Mouse (Mus musculus): Measurements from ENCODE around the gene Clmn. TPM values are rescaled to one million over a fixed set of nuclear protein-coding genes. Genes with fewer than 3 reads are reported as not detected.
A peak's percentile ranks its signal among the peaks of the same experiment; 100 is the strongest.

Clmn gene
- polyA plus RNA-seq, 1 experiment from 2014 or later: 5.1 TPM

DNA sequence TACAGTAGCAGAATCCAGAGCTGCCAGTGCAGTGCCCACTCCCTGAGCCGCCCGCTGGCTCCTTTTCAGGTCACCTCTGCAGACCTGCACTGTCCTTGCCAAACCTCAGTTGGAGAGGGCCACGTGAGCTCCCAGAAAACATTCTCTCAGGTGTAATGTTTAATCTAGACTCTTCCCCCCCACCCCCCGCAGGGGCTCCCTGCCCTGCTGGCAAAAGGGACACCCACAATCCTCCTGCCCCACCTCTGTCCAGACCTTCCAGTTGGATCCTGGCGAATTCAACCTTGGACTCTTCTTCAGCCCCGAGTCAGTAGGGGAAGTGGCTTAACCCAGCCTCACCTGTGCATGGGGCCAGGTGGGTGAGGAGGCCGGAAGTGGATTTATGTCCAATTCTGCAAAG is 1.2 kb downstream of the Clmn start:
- H3K9ac ChIP-seq (replicated peaks; ENCODE audit: low read length): no peak overlapping the region
- peak overlapping the region; percentile 82 for H3K4me3 ChIP-seq (ENCODE audit: low read length)
- ATAC-seq (ENCODE audit: low FRiP score, low TSS enrichment): peak; percentile 84
- H3K27ac ChIP-seq (ENCODE audit: low read length): peak overlapping the region; percentile 82
- H3K27me3 ChIP-seq (ENCODE audit: insufficient read depth, low read length): no peaks in the 10 kb centered on the region
- 69% methylated on average over 7 of the region's 7 CpGs for whole genome bisulfite sequencing
- peaks cover 18% of the 10 kb centered on the region for H3K4me1 ChIP-seq (ENCODE audit: insufficient read depth, low read length)
- H3K9me3 ChIP-seq (ENCODE audit: low read length): peaks cover 4% of the 10 kb centered on the region; the same call in 1 of the 2 replicates
- peak overlapping the region; percentile 95 for H3K4me2 ChIP-seq (replicated peaks; ENCODE audit: low read depth, low read length)
- no peaks in the 10 kb centered on the region for H3K36me3 ChIP-seq (ENCODE audit: insufficient read depth, low read length)

GRCm38 (mm10) chr12:104859140-104859539 is 5.7 kb downstream of the Clmn start:
- no peak for ATAC-seq (ENCODE audit: low FRiP score, low TSS enrichment)
- Histone ChIP-seq H3K4me1 (ENCODE audit: insufficient read depth, low read length) (peaks cover 17% of the 10 kb centered on the region), H3K9ac (replicated peaks; ENCODE audit: low read length) (no peak overlapping the region), H3K4me3 (ENCODE audit: low read length) (no peak overlapping the region), H3K27me3 (ENCODE audit: insufficient read depth, low read length) (no peaks in the 10 kb centered on the region), H3K4me2 (replicated peaks; ENCODE audit: low read depth, low read length) (no peak overlapping the region), H3K36me3 (ENCODE audit: insufficient read depth, low read length) (no peaks in the 10 kb centered on the region), H3K9me3 (ENCODE audit: low read length) (peaks cover 4% of the 10 kb centered on the region; the same call in 1 of the 2 replicates), H3K27ac (ENCODE audit: low read length) (no peak overlapping the region)
- 81% methylated on average over 7 of the region's 7 CpGs for whole genome bisulfite sequencing

GRCm38 (mm10) chr12:104858732-104859131 is 6.1 kb downstream of the Clmn start:
- H3K27me3 ChIP-seq (ENCODE audit: insufficient read depth, low read length): no peaks in the 10 kb centered on the region
- no peaks in the 10 kb centered on the region for H3K36me3 ChIP-seq (ENCODE audit: insufficient read depth, low read length)
- no peak overlapping the region for H3K27ac ChIP-seq (ENCODE audit: low read length)
- no peak overlapping the region for H3K4me3 ChIP-seq (ENCODE audit: low read length)
- no peak for ATAC-seq (ENCODE audit: low FRiP score, low TSS enrichment)
- peaks cover 4% of the 10 kb centered on the region; the same call in 1 of the 2 replicates for H3K9me3 ChIP-seq (ENCODE audit: low read length)
- WGBS: 73% methylated on average over 5 of the region's 5 CpGs
- H3K4me2 ChIP-seq (replicated peaks; ENCODE audit: low read depth, low read length): no peak overlapping the region
- H3K4me1 ChIP-seq (ENCODE audit: insufficient read depth, low read length): peaks cover 14% of the 10 kb centered on the region
- H3K9ac ChIP-seq (replicated peaks; ENCODE audit: low read length): no peak overlapping the region

DNA sequence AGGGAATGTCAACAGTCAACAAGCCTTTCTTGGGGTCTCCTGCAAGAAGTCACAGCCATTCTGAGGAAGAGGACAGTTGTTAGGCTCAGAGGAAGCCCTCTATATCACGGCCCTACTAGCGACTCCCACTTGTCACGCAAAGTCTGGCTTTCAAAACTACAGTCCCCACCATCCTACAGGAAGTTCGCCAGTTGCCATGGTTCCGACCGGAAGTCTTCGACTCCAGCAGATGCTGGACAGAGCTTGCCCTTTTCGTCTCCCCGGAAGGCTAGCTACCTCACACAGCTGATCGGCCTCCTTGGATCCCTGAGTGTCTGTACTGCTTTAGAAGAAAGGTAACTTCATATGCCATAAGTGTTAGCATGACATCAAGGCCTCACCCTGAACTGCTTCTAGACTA is 7.3 kb downstream of the Clmn start:
- Histone ChIP-seq H3K4me2 (replicated peaks; ENCODE audit: low read depth, low read length) (no peak overlapping the region), H3K9me3 (ENCODE audit: low read length) (peaks cover under 1% of the 10 kb centered on the region; the same call in 1 of the 2 replicates), H3K4me3 (ENCODE audit: low read length) (no peak overlapping the region), H3K27me3 (ENCODE audit: insufficient read depth, low read length) (no peaks in the 10 kb centered on the region), H3K27ac (ENCODE audit: low read length) (no peak overlapping the region), H3K9ac (replicated peaks; ENCODE audit: low read length) (no peak overlapping the region), H3K4me1 (ENCODE audit: insufficient read depth, low read length) (peaks cover 12% of the 10 kb centered on the region), H3K36me3 (ENCODE audit: insufficient read depth, low read length) (no peaks in the 10 kb centered on the region)
- WGBS: 71% methylated on average over 10 of the region's 10 CpGs
- no peak for ATAC-seq (ENCODE audit: low FRiP score, low TSS enrichment)

GRCm38 (mm10) chr12:104856540-104856939 is 8.3 kb downstream of the Clmn start:
- no peak overlapping the region for H3K4me3 ChIP-seq (ENCODE audit: low read length)
- peaks cover 21% of the 10 kb centered on the region for H3K4me1 ChIP-seq (ENCODE audit: insufficient read depth, low read length)
- WGBS: 72% methylated on average over 3 of the region's 3 CpGs
- H3K4me2 ChIP-seq (replicated peaks; ENCODE audit: low read depth, low read length): no peak overlapping the region
- no peaks in the 10 kb centered on the region for H3K36me3 ChIP-seq (ENCODE audit: insufficient read depth, low read length)
- no peak overlapping the region for H3K27ac ChIP-seq (ENCODE audit: low read length)
- no peak for ATAC-seq (ENCODE audit: low FRiP score, low TSS enrichment)
- H3K27me3 ChIP-seq (ENCODE audit: insufficient read depth, low read length): no peaks in the 10 kb centered on the region
- H3K9me3 ChIP-seq (ENCODE audit: low read length): no peaks in the 10 kb centered on the region
- H3K9ac ChIP-seq (replicated peaks; ENCODE audit: low read length): no peak overlapping the region

DNA sequence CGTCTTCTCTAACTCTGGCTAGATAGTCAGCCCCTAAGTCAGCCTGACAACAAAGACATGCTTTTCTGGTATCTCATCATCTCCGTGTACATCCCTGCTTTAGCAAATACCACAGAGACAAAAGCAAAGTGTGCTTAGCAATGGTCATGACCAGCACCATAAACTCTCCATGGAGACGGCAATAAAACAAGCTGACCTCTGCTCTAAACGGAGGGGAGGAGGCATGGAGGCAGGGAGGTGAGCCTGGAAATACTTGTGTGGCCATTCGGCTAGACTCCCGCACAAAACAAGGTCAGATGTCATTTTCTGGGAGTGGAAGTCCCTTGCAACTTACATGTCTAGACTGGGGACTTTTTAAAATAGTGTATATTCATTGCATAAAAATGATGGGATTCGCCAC is 9.3 kb downstream of the Clmn start:
- Histone ChIP-seq H3K36me3 (ENCODE audit: insufficient read depth, low read length) (no peaks in the 10 kb centered on the region), H3K4me2 (replicated peaks; ENCODE audit: low read depth, low read length) (no peak overlapping the region), H3K9me3 (ENCODE audit: low read length) (no peaks in the 10 kb centered on the region), H3K27ac (ENCODE audit: low read length) (no peak overlapping the region), H3K4me3 (ENCODE audit: low read length) (no peak overlapping the region), H3K4me1 (ENCODE audit: insufficient read depth, low read length) (peaks cover 30% of the 10 kb centered on the region), H3K27me3 (ENCODE audit: insufficient read depth, low read length) (no peaks in the 10 kb centered on the region), H3K9ac (replicated peaks; ENCODE audit: low read length) (no peak overlapping the region)
- ATAC-seq (ENCODE audit: low FRiP score, low TSS enrichment): no peak
- 30% methylated on average over 7 of the region's 7 CpGs for WGBS

- Histone ChIP-seq H3K9me3 (ENCODE audit: low read length) (no peaks in the 10 kb centered on the region), H3K4me1 (ENCODE audit: insufficient read depth, low read length) (peaks cover 30% of the 10 kb centered on the region), H3K4me3 (ENCODE audit: low read length) (no peak overlapping the region), H3K27ac (ENCODE audit: low read length) (no peak overlapping the region), H3K27me3 (ENCODE audit: insufficient read depth, low read length) (no peaks in the 10 kb centered on the region), H3K4me2 (replicated peaks; ENCODE audit: low read depth, low read length) (no peak overlapping the region), H3K36me3 (ENCODE audit: insufficient read depth, low read length) (no peaks in the 10 kb centered on the region), H3K9ac (replicated peaks; ENCODE audit: low read length) (no peak overlapping the region)
- ATAC-seq (ENCODE audit: low FRiP score, low TSS enrichment): no peak
- 95% methylated on average over 2 of the region's 2 CpGs for WGBS
These were observed 10.1 kb downstream of the Clmn start for GRCm38 (mm10) chr12:104854826-104855225.

GRCm38 (mm10) chr12:104853374-104853773 is 11.5 kb downstream of the Clmn start:
- no peak overlapping the region for H3K9ac ChIP-seq (replicated peaks; ENCODE audit: low read length)
- H3K4me2 ChIP-seq (replicated peaks; ENCODE audit: low read depth, low read length): no peak overlapping the region
- no peaks in the 10 kb centered on the region for H3K27me3 ChIP-seq (ENCODE audit: insufficient read depth, low read length)
- WGBS: 95% methylated on average over 7 of the region's 7 CpGs
- H3K4me3 ChIP-seq (ENCODE audit: low read length): no peak overlapping the region
- no peak overlapping the region for H3K27ac ChIP-seq (ENCODE audit: low read length)
- H3K36me3 ChIP-seq (ENCODE audit: insufficient read depth, low read length): no peaks in the 10 kb centered on the region
- no peaks in the 10 kb centered on the region for H3K9me3 ChIP-seq (ENCODE audit: low read length)
- ATAC-seq (ENCODE audit: low FRiP score, low TSS enrichment): no peak
- peaks cover 30% of the 10 kb centered on the region for H3K4me1 ChIP-seq (ENCODE audit: insufficient read depth, low read length)

DNA sequence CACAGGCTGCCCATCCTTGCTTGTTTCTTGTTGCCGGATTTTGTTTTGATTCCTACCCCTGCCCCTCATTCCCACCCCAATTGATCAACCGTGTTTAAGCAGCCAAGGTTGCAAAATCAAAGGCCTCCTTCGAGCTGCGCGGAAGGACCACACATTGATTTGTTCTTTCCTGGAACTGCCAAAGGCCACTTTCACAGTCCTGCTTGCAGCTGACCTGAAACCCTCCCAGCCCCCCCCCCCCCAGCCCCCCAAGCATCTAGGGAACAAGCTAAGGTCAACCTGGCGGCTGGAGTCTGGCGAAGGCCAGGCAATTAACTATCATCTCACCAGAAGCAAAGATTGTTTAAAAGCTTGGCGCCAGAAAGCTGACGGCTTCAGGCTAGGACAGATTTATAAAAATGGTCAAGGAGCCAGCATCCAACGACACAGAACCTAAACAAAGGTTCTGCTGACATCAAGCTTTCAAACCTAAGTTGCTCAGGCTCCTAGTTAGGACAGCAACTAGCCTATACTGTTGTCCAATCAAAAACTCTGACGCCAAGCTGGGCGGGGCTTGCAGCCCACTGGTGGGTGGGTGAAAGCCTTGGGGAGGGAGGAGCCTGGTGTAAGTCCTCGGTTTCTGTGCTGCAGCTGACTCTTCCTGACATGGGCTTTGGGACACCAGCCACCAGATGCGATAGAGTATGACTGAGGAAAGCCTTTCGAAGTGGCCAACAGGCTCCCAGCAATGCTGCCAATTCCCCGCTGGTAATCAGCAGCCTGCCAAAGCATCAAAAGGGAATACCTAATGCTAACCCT is 13.0 kb downstream of the Clmn start:
- Histone ChIP-seq H3K9me3 (ENCODE audit: low read length) (no peaks in the 10 kb centered on the region), H3K9ac (replicated peaks; ENCODE audit: low read length) (peak overlapping the region; percentile 40), H3K27me3 (ENCODE audit: insufficient read depth, low read length) (no peaks in the 10 kb centered on the region), H3K36me3 (ENCODE audit: insufficient read depth, low read length) (no peaks in the 10 kb centered on the region), H3K27ac (ENCODE audit: low read length) (peak overlapping the region; percentile 54), H3K4me3 (ENCODE audit: low read length) (no peak overlapping the region), H3K4me2 (replicated peaks; ENCODE audit: low read depth, low read length) (peak overlapping the region; percentile 39), H3K4me1 (ENCODE audit: insufficient read depth, low read length) (peaks cover 30% of the 10 kb centered on the region)
- ATAC-seq (ENCODE audit: low FRiP score, low TSS enrichment): peak; percentile 93
- WGBS: 13% methylated on average over 16 of the region's 16 CpGs

DNA sequence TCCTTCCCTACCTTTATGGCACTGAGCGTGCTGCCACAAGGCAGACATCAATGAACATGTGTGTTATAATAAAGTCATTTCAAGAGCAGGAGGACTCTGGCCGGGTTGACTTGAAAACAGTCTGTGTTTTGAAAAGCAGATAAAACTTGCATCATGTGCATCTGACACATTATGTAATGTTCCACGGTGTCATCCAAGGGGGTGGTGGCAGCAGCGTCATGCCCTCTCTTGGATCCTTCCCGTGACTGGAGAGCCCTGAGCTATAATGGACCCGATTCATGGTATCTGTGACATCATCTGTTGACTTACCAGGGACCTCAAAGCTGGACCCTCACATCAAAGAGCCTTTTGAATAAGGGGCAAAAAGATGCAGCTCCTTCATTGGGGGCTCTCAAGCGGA is 14.8 kb downstream of the Clmn start:
- H3K9ac ChIP-seq (replicated peaks; ENCODE audit: low read length): no peak overlapping the region
- H3K27me3 ChIP-seq (ENCODE audit: insufficient read depth, low read length): no peaks in the 10 kb centered on the region
- H3K4me2 ChIP-seq (replicated peaks; ENCODE audit: low read depth, low read length): no peak overlapping the region
- H3K4me1 ChIP-seq (ENCODE audit: insufficient read depth, low read length): peaks cover 35% of the 10 kb centered on the region
- no peaks in the 10 kb centered on the region for H3K9me3 ChIP-seq (ENCODE audit: low read length)
- ATAC-seq (ENCODE audit: low FRiP score, low TSS enrichment): no peak
- no peak overlapping the region for H3K4me3 ChIP-seq (ENCODE audit: low read length)
- H3K36me3 ChIP-seq (ENCODE audit: insufficient read depth, low read length): no peaks in the 10 kb centered on the region
- 85% methylated on average over 7 of the region's 7 CpGs for WGBS
- no peak overlapping the region for H3K27ac ChIP-seq (ENCODE audit: low read length)
